Mouse (Mus musculus): Measurements from ENCODE around the gene Cotl1. TPM values are rescaled to one million over a fixed set of nuclear protein-coding genes. Genes with fewer than 3 reads are reported as not detected.

Gene Cotl1
- polyA plus RNA-seq, 1 experiment: 593 TPM

GRCm38 (mm10) chr8:119810127-119810868 is 30.0 kb downstream of the Cotl1 start:
- H3K36me3 ChIP-seq (replicated peaks; ENCODE audit: low read length): peaks cover 53% of the 10 kb centered on the region
- H3K4me1 ChIP-seq: peaks cover 55% of the 10 kb centered on the region
- H3K27me3 ChIP-seq (replicated peaks): peaks cover 24% of the 10 kb centered on the region
- H3K9me3 ChIP-seq: peaks cover 4% of the 10 kb centered on the region; the same call in 1 of the 2 replicates
- no peak overlapping the region for H3K4me3 ChIP-seq (replicated peaks)
- TF ChIP-seq GATA1 (IDR thresholded peaks at IDR 0.05; ENCODE audit: borderline replicate concordance, low read length): no peak
- no peak for TF ChIP-seq FLI1 (IDR thresholded peaks at IDR 0.05; ENCODE audit: low read length)

- H3K9me3 ChIP-seq: no peaks in the 10 kb centered on the region
- H3K36me3 ChIP-seq (replicated peaks; ENCODE audit: low read length): peaks cover 49% of the 10 kb centered on the region
- peaks cover 27% of the 10 kb centered on the region for H3K27me3 ChIP-seq (replicated peaks)
- TF ChIP-seq FLI1 (IDR thresholded peaks at IDR 0.05; ENCODE audit: low read length) (no peak), GATA1 (IDR thresholded peaks at IDR 0.05; ENCODE audit: borderline replicate concordance, low read length) (no peak)
- H3K4me3 ChIP-seq (replicated peaks): no peak overlapping the region
- peaks cover 51% of the 10 kb centered on the region for H3K4me1 ChIP-seq
Measured at GRCm38 (mm10) chr8:119809620-119810019, 30.7 kb downstream of the Cotl1 start.

- Histone ChIP-seq H3K36me3 (replicated peaks; ENCODE audit: low read length) (peaks cover 44% of the 10 kb centered on the region), H3K4me3 (replicated peaks) (no peak overlapping the region), H3K4me1 (peaks cover 32% of the 10 kb centered on the region), H3K9me3 (0 out of 2 replicates have a peak, but pooled peaks cover under 1% of the 10 kb centered on the region), H3K27me3 (replicated peaks) (peaks cover 35% of the 10 kb centered on the region)
- TF ChIP-seq GATA1 (IDR thresholded peaks at IDR 0.05; ENCODE audit: borderline replicate concordance, low read length) (no peak), FLI1 (IDR thresholded peaks at IDR 0.05; ENCODE audit: low read length) (no peak)
Measured at GRCm38 (mm10) chr8:119807687-119808086, 32.7 kb downstream of the Cotl1 start.

- H3K36me3 ChIP-seq (replicated peaks; ENCODE audit: low read length): peaks cover 44% of the 10 kb centered on the region
- peaks cover 21% of the 10 kb centered on the region for H3K4me1 ChIP-seq
- TF ChIP-seq GATA1 (IDR thresholded peaks at IDR 0.05; ENCODE audit: borderline replicate concordance, low read length) (no peak), FLI1 (IDR thresholded peaks at IDR 0.05; ENCODE audit: low read length) (no peak)
- H3K27me3 ChIP-seq (replicated peaks): peaks cover 44% of the 10 kb centered on the region
- H3K4me3 ChIP-seq (replicated peaks): no peak overlapping the region
- H3K9me3 ChIP-seq: peaks cover 3% of the 10 kb centered on the region; the same call in 1 of the 2 replicates
Measured at GRCm38 (mm10) chr8:119806422-119807263, 33.7 kb downstream of the Cotl1 start.

- Histone ChIP-seq H3K9me3 (peaks cover 3% of the 10 kb centered on the region; the same call in 1 of the 2 replicates), H3K4me1 (peaks cover 8% of the 10 kb centered on the region; the same call in 1 of the 2 replicates), H3K36me3 (replicated peaks; ENCODE audit: low read length) (peaks cover 37% of the 10 kb centered on the region), H3K27me3 (replicated peaks) (peaks cover 50% of the 10 kb centered on the region), H3K4me3 (replicated peaks) (no peak overlapping the region)
- TF ChIP-seq FLI1 (IDR thresholded peaks at IDR 0.05; ENCODE audit: low read length) (no peak), GATA1 (IDR thresholded peaks at IDR 0.05; ENCODE audit: borderline replicate concordance, low read length) (no peak)
Measured at GRCm38 (mm10) chr8:119805275-119805674, 35.1 kb downstream of the Cotl1 start.

GRCm38 (mm10) chr8:119802592-119802991 is 37.8 kb downstream of the Cotl1 start:
- Histone ChIP-seq H3K4me1 (peaks cover 22% of the 10 kb centered on the region), H3K27me3 (replicated peaks) (peaks cover 64% of the 10 kb centered on the region), H3K4me3 (replicated peaks) (no peak overlapping the region), H3K36me3 (replicated peaks; ENCODE audit: low read length) (peaks cover 11% of the 10 kb centered on the region), H3K9me3 (peaks cover 3% of the 10 kb centered on the region; the same call in 1 of the 2 replicates)
- TF ChIP-seq FLI1 (IDR thresholded peaks at IDR 0.05; ENCODE audit: low read length) (no peak), GATA1 (IDR thresholded peaks at IDR 0.05; ENCODE audit: borderline replicate concordance, low read length) (no peak)

GRCm38 (mm10) chr8:119801168-119801567 is 39.2 kb downstream of the Cotl1 start:
- TF ChIP-seq GATA1 (IDR thresholded peaks at IDR 0.05; ENCODE audit: borderline replicate concordance, low read length) (no peak), FLI1 (IDR thresholded peaks at IDR 0.05; ENCODE audit: low read length) (no peak)
- Histone ChIP-seq H3K4me3 (replicated peaks) (no peak overlapping the region), H3K9me3 (peaks cover 3% of the 10 kb centered on the region; the same call in 1 of the 2 replicates), H3K4me1 (peaks cover 13% of the 10 kb centered on the region), H3K36me3 (replicated peaks; ENCODE audit: low read length) (no peaks in the 10 kb centered on the region), H3K27me3 (replicated peaks) (peaks cover 70% of the 10 kb centered on the region)

GRCm38 (mm10) chr8:119798965-119799264 is 41.4 kb downstream of the Cotl1 start:
- H3K27me3 ChIP-seq (replicated peaks): peaks cover 64% of the 10 kb centered on the region
- no peaks in the 10 kb centered on the region for H3K36me3 ChIP-seq (replicated peaks; ENCODE audit: low read length)
- peaks cover 3% of the 10 kb centered on the region; the same call in 1 of the 2 replicates for H3K9me3 ChIP-seq
- no peak for TF ChIP-seq GATA1 (IDR thresholded peaks at IDR 0.05; ENCODE audit: borderline replicate concordance, low read length)
- H3K4me1 ChIP-seq: peaks cover 13% of the 10 kb centered on the region
- peak overlapping the region; percentile 87 for H3K4me3 ChIP-seq (replicated peaks)

- TF ChIP-seq GATA1 (IDR thresholded peaks at IDR 0.05; ENCODE audit: borderline replicate concordance, low read length) (no peak), FLI1 (IDR thresholded peaks at IDR 0.05; ENCODE audit: low read length) (no peak)
- Histone ChIP-seq H3K9me3 (peaks cover 3% of the 10 kb centered on the region; the same call in 1 of the 2 replicates), H3K27me3 (replicated peaks) (peaks cover 66% of the 10 kb centered on the region), H3K4me3 (replicated peaks) (peak overlapping the region; percentile 87), H3K4me1 (peaks cover 13% of the 10 kb centered on the region), H3K36me3 (replicated peaks; ENCODE audit: low read length) (no peaks in the 10 kb centered on the region)
Measured at GRCm38 (mm10) chr8:119798170-119798964, 42.0 kb downstream of the Cotl1 start.

All from megakaryocyte, embryonic 14.5 days (primary cell).